Mouse (Mus musculus) heart, embryonic 16.5 days (tissue): ENCODE measurements around the gene Anapc4. TPM values are rescaled to one million over a fixed set of nuclear protein-coding genes. Genes with fewer than 3 reads are reported as not detected.

ENCODE experiments used
- ATAC-seq: fragments of 200-750 bp; cut with Nextera tagmentation; replicated peaks from 2 replicates; pipeline ENCODE4 v1.8.0; 2017; ENCODE audit warnings: moderate number of reproducible peaks; ENCODE audit not compliant: insufficient read depth, low FRiP score; ENCODE audit errors: extremely low read depth
- H3K27ac ChIP-seq: fragments of 300-500 bp; sonication (generic); 2 replicates; pipeline ENCODE4 v1.5.1; 2014; ENCODE audit warnings: mild to moderate bottlenecking, low read length, control low read depth, moderate library complexity
- H3K27me3 ChIP-seq: fragments of 300-500 bp; sonication (generic); 2 replicates; pipeline ENCODE4 v1.6.1; 2014; ENCODE audit warnings: low read length, mixed read lengths; ENCODE audit not compliant: control insufficient read depth, insufficient read depth
- H3K36me3 ChIP-seq: fragments of 300-500 bp; sonication (generic); 2 replicates; pipeline ENCODE4 v1.6.1; 2014; ENCODE audit not compliant: control insufficient read depth, insufficient read depth
- H3K4me1 ChIP-seq: fragments of 300-500 bp; sonication (generic); 2 replicates; pipeline ENCODE4 v1.6.1; 2014; ENCODE audit warnings: low read length, mixed read lengths; ENCODE audit not compliant: control insufficient read depth, insufficient read depth
- H3K4me2 ChIP-seq: fragments of 300-500 bp; sonication (generic); 2 replicates; pipeline ENCODE4 v1.6.1; 2014; ENCODE audit warnings: low read depth, mild to moderate bottlenecking, control low read depth, low read length
- H3K4me3 ChIP-seq: fragments of 300-500 bp; sonication (generic); 2 replicates; pipeline ENCODE4 v1.5.1; 2014; ENCODE audit warnings: mild to moderate bottlenecking, control low read depth, low read length
- H3K9ac ChIP-seq: fragments of 300-500 bp; sonication (generic); 2 replicates; pipeline ENCODE4 v1.6.1; 2014; ENCODE audit warnings: low read length, control low read depth
- H3K9me3 ChIP-seq: fragments of 300-500 bp; sonication (generic); replicated peaks from 2 replicates; pipeline ENCODE4 v1.6.1; 2016; ENCODE audit warnings: low read length; ENCODE audit not compliant: control insufficient read depth
- WGBS: fragments of 180-500 bp; shearing (Covaris S2); extraction: QIAGEN DNeasy Blood & Tissue Kit; methylation state at CpG from one replicate; pipeline ENCODE4 v1.1.7; 2014; 5-methylcytosine and 5-hydroxymethylcytosine counted together
- polyA plus RNA-seq: library from polyadenylated mRNA; unstranded; fragments of >200 nt; fragmentation: Nextera tagmentation; extraction: Ambion mirVana; gene quantifications from 2 replicates; pipeline ENCODE4 v1.2.1, GENCODE M21; 2015

Anapc4 gene
- 66.7 and 76.0 TPM in 2 replicates for polyA plus RNA-seq

GRCm38 (mm10) chr5:52833761-52834274, at the start of gene Anapc4:
Anapc4 (plus strand) TSS chr5:52834012.
- peak within 1 kb of the TSS; percentile 95 for H3K4me3 ChIP-seq
- H3K4me1 ChIP-seq = peaks cover 6% of the 10 kb centered on the region
- WGBS = under 1% methylated on average over 50 of the region's 50 CpGs
- no peaks in the 10 kb centered on the region; the same call in 1 of the 2 replicates for H3K9me3 ChIP-seq
- ATAC-seq = peak; percentile 99
- H3K27ac ChIP-seq = peak within 1 kb of the TSS; percentile 96
- peak within 1 kb of the TSS; percentile 95 for H3K4me2 ChIP-seq
- H3K27me3 ChIP-seq = no peaks in the 10 kb centered on the region
- H3K36me3 ChIP-seq = peaks cover 18% of the 10 kb centered on the region
- H3K9ac ChIP-seq = peak within 1 kb of the TSS; percentile 97

DNA sequence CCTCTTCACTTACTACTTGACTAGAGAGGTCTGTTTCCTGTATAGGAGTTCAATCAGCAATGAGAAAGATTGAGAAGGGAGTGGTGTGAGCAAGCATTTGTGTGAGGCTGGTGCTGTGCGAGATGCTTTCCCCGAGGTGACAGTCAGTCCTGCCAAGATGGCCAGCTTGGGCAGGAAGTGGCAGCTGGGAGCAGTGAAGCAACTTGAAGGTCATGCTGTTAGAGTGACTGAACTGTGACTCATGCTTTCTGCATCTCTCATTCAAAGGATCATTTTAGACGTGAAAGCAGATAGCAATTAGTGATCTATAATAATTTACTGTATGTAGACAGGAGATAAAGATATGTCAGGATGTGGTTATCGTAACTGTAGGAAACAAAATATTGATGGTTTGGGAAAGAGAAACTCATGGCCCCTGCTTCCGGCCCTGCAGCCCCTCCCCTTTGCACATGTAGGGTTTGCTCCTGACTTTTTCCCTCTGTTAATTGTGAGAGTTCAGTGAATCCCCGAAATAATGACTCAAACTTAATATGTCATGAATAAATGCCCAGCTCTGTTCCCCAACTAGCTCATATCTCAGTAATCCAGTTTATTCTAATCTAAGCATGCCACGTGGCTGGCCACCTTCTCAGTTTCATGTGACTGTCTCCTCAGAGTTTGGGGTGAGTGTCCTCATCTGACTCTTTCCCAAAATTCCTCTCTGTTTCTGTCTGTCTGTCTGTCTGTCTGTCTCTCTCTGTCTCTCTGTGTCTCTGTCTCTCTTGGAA, 47.1 kb upstream of the Anapc4 start:
- peaks cover 4% of the 10 kb centered on the region; the same call in 1 of the 2 replicates for H3K4me1 ChIP-seq
- no peak overlapping the region for H3K4me2 ChIP-seq
- H3K9ac ChIP-seq = no peak overlapping the region
- H3K4me3 ChIP-seq = no peak overlapping the region
- 70% methylated on average over 7 of the region's 7 CpGs for WGBS
- no peak for ATAC-seq
- H3K27ac ChIP-seq = no peak overlapping the region
- H3K36me3 ChIP-seq = peaks cover 16% of the 10 kb centered on the region
- no peaks in the 10 kb centered on the region for H3K9me3 ChIP-seq
- no peaks in the 10 kb centered on the region for H3K27me3 ChIP-seq

GRCm38 (mm10) chr5:52793230-52793629, 40.6 kb upstream of the Anapc4 start:
- no peak for ATAC-seq
- H3K4me3 ChIP-seq = no peak overlapping the region
- H3K27me3 ChIP-seq = no peaks in the 10 kb centered on the region
- H3K4me1 ChIP-seq = no peaks in the 10 kb centered on the region
- 94% methylated on average over 9 of the region's 9 CpGs for WGBS
- H3K9me3 ChIP-seq = no peaks in the 10 kb centered on the region
- H3K9ac ChIP-seq = no peak overlapping the region
- no peak overlapping the region for H3K27ac ChIP-seq
- H3K36me3 ChIP-seq = peaks cover 22% of the 10 kb centered on the region
- H3K4me2 ChIP-seq = no peak overlapping the region

DNA sequence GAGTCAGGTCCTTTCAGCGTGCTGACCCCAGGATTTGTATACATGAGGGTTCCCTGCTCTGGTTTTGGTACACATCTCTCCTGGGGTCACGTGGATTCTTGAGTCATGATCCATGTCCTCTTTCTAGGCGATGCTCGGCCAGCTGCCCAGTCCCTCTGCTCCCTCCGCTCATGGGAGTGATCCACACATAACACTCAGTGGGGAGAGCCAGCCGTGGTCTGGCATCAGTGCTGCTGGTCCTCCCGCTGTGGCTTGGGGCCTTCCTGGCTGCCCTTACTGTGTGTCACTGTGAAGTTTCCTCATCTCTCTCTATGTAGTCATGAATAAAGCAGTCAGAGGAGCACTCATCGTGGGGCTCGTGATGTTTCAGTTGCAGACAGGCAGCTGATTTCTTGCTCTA, 39.7 kb upstream of the Anapc4 start:
- Histone ChIP-seq H3K27ac (no peak overlapping the region), H3K9ac (no peak overlapping the region), H3K4me1 (no peaks in the 10 kb centered on the region), H3K4me3 (no peak overlapping the region), H3K36me3 (peaks cover 22% of the 10 kb centered on the region), H3K9me3 (no peaks in the 10 kb centered on the region), H3K27me3 (no peaks in the 10 kb centered on the region), H3K4me2 (no peak overlapping the region)
- WGBS = 86% methylated on average over 9 of the region's 9 CpGs
- ATAC-seq = no peak

DNA sequence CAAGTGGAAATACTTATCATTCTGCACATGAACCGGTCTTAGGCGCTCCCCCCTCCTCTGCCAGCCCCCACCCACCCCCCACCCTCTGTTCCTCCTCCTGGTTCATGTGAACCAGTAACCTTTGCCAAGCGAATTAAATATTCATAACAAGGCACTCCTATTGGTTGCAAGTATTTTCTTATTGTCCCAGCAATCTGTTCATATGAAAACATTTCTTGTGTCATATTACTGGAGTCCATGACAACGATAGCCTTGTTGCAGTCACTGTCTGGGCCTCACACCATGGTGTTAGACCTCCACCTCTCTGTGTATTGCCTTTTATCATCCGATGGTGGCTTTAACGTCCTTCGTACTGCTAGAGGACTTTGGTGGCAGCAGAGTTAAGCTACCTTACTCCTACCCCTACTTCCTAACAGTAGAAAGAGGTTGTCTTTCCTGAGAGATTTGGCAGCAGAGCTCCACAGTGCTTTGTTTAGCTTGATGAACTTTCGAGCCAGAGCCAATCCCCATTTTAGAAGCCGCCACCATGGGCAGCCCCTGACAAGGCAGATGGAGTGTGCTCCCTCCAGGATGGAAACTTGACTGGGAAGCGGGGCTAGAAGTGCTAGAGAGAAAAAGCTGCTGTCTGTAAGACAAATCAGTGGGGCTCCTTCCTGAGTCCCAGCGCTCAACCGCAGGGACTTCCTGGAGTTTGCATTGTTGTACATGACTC, 34.4 kb upstream of the Anapc4 start:
- WGBS = 88% methylated on average over 12 of the region's 12 CpGs
- H3K9me3 ChIP-seq = no peaks in the 10 kb centered on the region
- H3K27me3 ChIP-seq = no peaks in the 10 kb centered on the region
- no peak for ATAC-seq
- H3K4me2 ChIP-seq = no peak overlapping the region
- H3K9ac ChIP-seq = no peak overlapping the region
- H3K27ac ChIP-seq = no peak overlapping the region
- H3K4me3 ChIP-seq = no peak overlapping the region
- H3K36me3 ChIP-seq = peaks cover 21% of the 10 kb centered on the region
- H3K4me1 ChIP-seq = no peaks in the 10 kb centered on the region

GRCm38 (mm10) chr5:52805801-52806200, 28.0 kb upstream of the Anapc4 start:
- 59% methylated on average over 4 of the region's 4 CpGs for WGBS
- no peak overlapping the region for H3K27ac ChIP-seq
- H3K36me3 ChIP-seq = peaks cover 22% of the 10 kb centered on the region
- no peaks in the 10 kb centered on the region for H3K9me3 ChIP-seq
- no peak for ATAC-seq
- H3K27me3 ChIP-seq = no peaks in the 10 kb centered on the region
- no peak overlapping the region for H3K4me2 ChIP-seq
- no peaks in the 10 kb centered on the region for H3K4me1 ChIP-seq
- H3K4me3 ChIP-seq = no peak overlapping the region
- no peak overlapping the region for H3K9ac ChIP-seq

GRCm38 (mm10) chr5:52806349-52806748, 27.5 kb upstream of the Anapc4 start:
- peak overlapping the region; percentile 38; the same call in 1 of the 2 replicates for H3K9ac ChIP-seq
- H3K27ac ChIP-seq = no peak overlapping the region
- WGBS = 59% methylated on average over 8 of the region's 8 CpGs
- H3K4me1 ChIP-seq = no peaks in the 10 kb centered on the region
- no peaks in the 10 kb centered on the region for H3K27me3 ChIP-seq
- peaks cover 22% of the 10 kb centered on the region for H3K36me3 ChIP-seq
- H3K4me3 ChIP-seq = no peak overlapping the region
- no peak for ATAC-seq
- no peak overlapping the region for H3K4me2 ChIP-seq
- H3K9me3 ChIP-seq = no peaks in the 10 kb centered on the region

DNA sequence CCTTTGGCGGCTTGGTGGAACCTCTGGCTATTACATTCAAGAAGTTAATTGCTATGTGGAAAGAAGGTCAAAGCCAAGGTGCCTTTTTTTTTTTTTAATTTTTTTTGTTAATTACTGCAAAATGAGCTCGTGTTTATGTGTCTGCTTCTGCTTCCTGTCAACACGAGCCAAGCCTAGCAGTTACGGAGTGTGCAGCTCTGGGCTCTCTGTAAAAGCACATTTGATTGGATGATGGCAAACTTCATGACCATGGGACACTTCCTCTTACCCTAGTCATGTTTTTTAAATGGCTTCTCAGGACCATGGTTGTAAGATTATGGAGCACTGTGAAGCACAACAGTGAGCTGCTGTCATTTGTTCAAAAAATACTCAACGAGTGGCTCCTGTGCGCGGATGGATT, 26.8 kb upstream of the Anapc4 start:
- Histone ChIP-seq H3K9me3 (no peaks in the 10 kb centered on the region), H3K4me3 (no peak overlapping the region), H3K9ac (no peak overlapping the region), H3K4me2 (no peak overlapping the region), H3K36me3 (peaks cover 24% of the 10 kb centered on the region), H3K4me1 (no peaks in the 10 kb centered on the region), H3K27ac (no peak overlapping the region), H3K27me3 (no peaks in the 10 kb centered on the region)
- ATAC-seq = no peak
- WGBS = 79% methylated on average over 7 of the region's 7 CpGs

DNA sequence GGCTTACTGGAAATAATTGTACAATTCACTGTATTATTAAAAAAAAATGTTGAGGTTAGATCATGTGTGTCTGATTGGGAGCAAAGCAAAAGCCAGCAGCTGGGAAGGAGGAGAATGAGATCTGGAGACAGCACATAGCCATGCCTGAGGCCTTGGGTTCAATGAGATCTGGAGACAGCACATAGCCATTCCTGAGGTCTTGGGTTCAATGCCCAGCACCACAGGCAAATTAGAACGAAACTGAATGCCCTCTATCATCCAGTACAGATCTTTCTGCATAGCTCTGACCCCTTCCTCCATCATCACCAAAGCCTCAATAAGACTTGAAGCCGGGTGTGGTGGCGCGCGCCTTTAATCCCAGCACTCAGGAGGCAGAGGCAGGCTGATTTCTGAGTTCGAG, 23.4 kb upstream of the Anapc4 start:
- ATAC-seq = no peak
- 85% methylated on average over 6 of the region's 6 CpGs for WGBS

More for the DNA sequence above, 23.4 kb upstream of the Anapc4 start:
- Histone ChIP-seq H3K27ac (no peak overlapping the region), H3K4me3 (no peak overlapping the region), H3K27me3 (no peaks in the 10 kb centered on the region), H3K9ac (no peak overlapping the region), H3K36me3 (peaks cover 18% of the 10 kb centered on the region), H3K4me2 (no peak overlapping the region), H3K4me1 (no peaks in the 10 kb centered on the region), H3K9me3 (no peaks in the 10 kb centered on the region)
